Mouse (Mus musculus) ovary, postnatal 10 days (tissue): Measurements from ENCODE around the gene Olfr1177-ps.

ENCODE experiments used
- DNase-seq: peaks from one replicate; pipeline ENCODE4 v3.0.0; 2022; ENCODE audit warnings: low spot score

The Olfr1177-ps gene

GRCm38 (mm10) chr2:88346392-88346791 lies at the start of gene Olfr1177-ps:
Olfr1177-ps (minus strand) TSS chr2:88346492.
- no peak for DNase-seq

GRCm38 (mm10) chr2:88386762-88387161 lies 40.5 kb upstream of the Olfr1177-ps start, which contains the start of gene Olfr1178:
Olfr1178 (plus strand) TSS chr2:88387062.
- DNase-seq: no peak

GRCm38 (mm10) chr2:88356304-88356703 lies 10.0 kb upstream of the Olfr1177-ps start:
- DNase-seq: no peak

GRCm38 (mm10) chr2:88336421-88336820 lies 9.9 kb downstream of the Olfr1177-ps start, which contains the start of gene Olfr1176:
Olfr1176 (plus strand) TSS chr2:88336721.
- DNase-seq: no peak

- DNase-seq: no peak
Measured at GRCm38 (mm10) chr2:88327115-88327514, 19.2 kb downstream of the Olfr1177-ps start, which contains the start of gene Olfr1175-ps. Olfr1175-ps (minus strand) TSS chr2:88327215.

GRCm38 (mm10) chr2:88315035-88315434 lies 31.3 kb downstream of the Olfr1177-ps start, which contains the start of gene Olfr1174-ps:
Olfr1174-ps (minus strand) TSS chr2:88315135.
- no peak for DNase-seq
